Mouse (Mus musculus): Measurements from ENCODE around the gene Slc15a1.

GRCm38 (mm10) chr14:121414635-121415241 is 90.3 kb downstream of the Slc15a1 start:
- TF ChIP-seq CTCF (IDR thresholded peaks at IDR 0.05; ENCODE audit: control insufficient read depth, insufficient read depth, insufficient read length), result no peak
- TF ChIP-seq FOSL1 (IDR thresholded peaks at IDR 0.05; ENCODE audit: insufficient read depth, low read length, poor library complexity, severe bottlenecking), result no peak
- TF ChIP-seq CEBPB (IDR thresholded peaks at IDR 0.05; ENCODE audit: low read depth), result no peak
- no peak for TF ChIP-seq MAX (IDR thresholded peaks at IDR 0.05)
- TF ChIP-seq USF1 (IDR thresholded peaks at IDR 0.05; ENCODE audit: low read depth), result peak; percentile 31
- TF ChIP-seq MYOD1 (IDR thresholded peaks at IDR 0.05; ENCODE audit: control insufficient read depth, insufficient read length, low read depth), result no peak
- TF ChIP-seq MYOG (IDR thresholded peaks at IDR 0.05; ENCODE audit: control insufficient read depth, extremely low read depth, insufficient read length), result no peak

Measured in C2C12 (cell line).